Mouse (Mus musculus) cerebellum, adult 2 months (tissue): ENCODE results near the gene Oit1.

Experiments
- CTCF ChIP-seq: fragments of 200-500 bp; IDR thresholded peaks from 2 replicates; pipeline ENCODE4 v1.5.1; 2011; ENCODE audit warnings: low read depth, mild to moderate bottlenecking, control low read depth, low read length, moderate library complexity, borderline replicate concordance; ENCODE audit not compliant: insufficient read depth
- POLR2A ChIP-seq: fragments of 200-500 bp; IDR thresholded peaks from 2 replicates; pipeline ENCODE4 v1.6.1; 2011; ENCODE audit warnings: low read length, control low read depth, borderline replicate concordance; ENCODE audit not compliant: insufficient read depth

DNA sequence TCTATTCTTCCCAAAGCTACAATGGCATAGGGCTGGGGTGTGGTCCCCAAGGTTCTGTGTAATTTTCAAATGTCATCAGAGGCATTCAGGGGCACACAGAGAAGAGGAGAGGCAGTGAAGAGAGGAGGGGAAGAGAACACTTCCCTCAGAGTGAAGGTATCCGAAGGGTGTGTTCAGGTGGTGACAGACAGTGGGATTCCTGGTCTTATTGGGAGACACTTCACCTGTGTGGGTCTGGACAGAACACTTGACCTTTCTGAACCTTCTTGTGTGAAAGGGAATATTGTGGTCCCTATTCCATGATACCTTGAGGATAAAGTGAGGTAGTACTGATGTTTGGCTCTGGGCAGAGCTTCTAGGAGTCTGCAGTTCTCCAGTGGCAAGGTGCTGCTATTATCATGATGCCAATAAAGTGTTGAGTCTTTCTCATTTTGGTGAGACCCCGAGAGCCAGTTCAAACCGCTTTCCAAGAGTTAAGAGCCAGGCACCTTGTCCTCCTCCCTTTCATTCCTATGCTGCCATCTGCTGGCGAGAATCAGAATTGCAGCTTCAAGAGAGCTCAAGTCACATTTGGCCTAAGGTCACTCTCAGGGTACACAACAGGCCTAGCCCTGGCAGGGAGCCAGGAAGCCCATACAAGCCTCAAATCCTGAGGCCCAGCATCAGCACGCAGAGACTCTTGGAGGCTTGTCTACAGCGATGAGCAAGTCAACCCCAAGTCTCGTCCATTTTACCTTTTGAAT, 32.1 kb downstream of the Oit1 start:
- TF ChIP-seq CTCF = peak; percentile 96
- TF ChIP-seq POLR2A = no peak
